9 mouse cellular contexts compared by ENCODE assay signal in genomic region chr8:110071600-110071999, GRCm38 (mm10). TPM values are rescaled to one million over a fixed set of nuclear protein-coding genes. Genes with fewer than 3 reads are reported as not detected.
DNase-seq lines count a peak whose midpoint lies in the region; ATAC-seq and TF ChIP-seq lines count a peak whose summit lies in the region.
"Had no signal": no experiment of that assay in that cellular context is flagged by ENCODE, and none has a peak within 500 bp of the region (broad histone marks: within the 10 kb centered on the region; RNA-seq: fewer than 3 reads in every experiment).

No protein-coding gene starts in this region.

- peaks cover 5% of the 10 kb centered on the region for H3K9me3 ChIP-seq in heart, embryonic 16.5 days (replicated peaks; ENCODE audit: control insufficient read depth, low read length)
- H3K9me3 ChIP-seq in heart, embryonic 12.5 days (replicated peaks) = no peaks in the 10 kb centered on the region
- H3K9me3 ChIP-seq in ES-E14 (ENCODE audit: control insufficient read depth, insufficient read depth, low read depth, low read length) = no peaks in the 10 kb centered on the region
- no peaks in the 10 kb centered on the region for H3K9me3 ChIP-seq in lung, embryonic 15.5 days

- H3K4me2 ChIP-seq in heart, embryonic 16.5 days (ENCODE audit: low read depth, low read length) = no peak overlapping the region
- H3K4me2 ChIP-seq in heart, embryonic 12.5 days = no peak overlapping the region
- no peak overlapping the region for H3K4me2 ChIP-seq in lung, embryonic 15.5 days

- DNase-seq in ES-E14 (ENCODE audit: low read depth, low spot score) = peak; percentile 59
- DNase-seq in cerebellum, adult 18-20 months = peak; percentile 57 to 72
- peak; percentile 78 for DNase-seq in forelimb bud, embryonic 11.5 days (ENCODE audit: low read depth, low spot score)
- peak; percentile 80 to 83 for DNase-seq in kidney, postnatal 4 days
- DNase-seq in right cerebral cortex, postnatal 4 days = peak; percentile 72

- no peak overlapping the region for H3K27ac ChIP-seq in heart, embryonic 16.5 days (ENCODE audit: low read length)
- H3K27ac ChIP-seq in heart, embryonic 12.5 days (ENCODE audit: poor library complexity, severe bottlenecking) = no peak overlapping the region
- H3K27ac ChIP-seq in ES-E14 (ENCODE audit: insufficient read depth, low read depth, low read length, poor library complexity, severe bottlenecking) = no peak overlapping the region
- no peak overlapping the region for H3K27ac ChIP-seq in lung, embryonic 15.5 days

- H3K9ac ChIP-seq in heart, embryonic 16.5 days (ENCODE audit: low read length) = no peak overlapping the region
- no peak overlapping the region for H3K9ac ChIP-seq in heart, embryonic 12.5 days
- no peak overlapping the region for H3K9ac ChIP-seq in ES-E14 (ENCODE audit: insufficient read depth, low read depth, low read length, poor library complexity, severe bottlenecking)
- H3K9ac ChIP-seq in lung, embryonic 15.5 days = no peak overlapping the region

- no peak overlapping the region for H3K4me3 ChIP-seq in heart, embryonic 16.5 days (ENCODE audit: low read length)
- H3K4me3 ChIP-seq in heart, embryonic 12.5 days = no peak overlapping the region
- H3K4me3 ChIP-seq in ES-E14 (ENCODE audit: insufficient read depth in 1 of 2, low read depth in 1 of 2, low read length in 2 of 2, poor library complexity in 1 of 2, severe bottlenecking in 1 of 2) = no peak overlapping the region
- no peak overlapping the region for H3K4me3 ChIP-seq in lung, embryonic 15.5 days

- WGBS in heart, embryonic 16.5 days = 12% methylated on average over 9 of the region's 9 CpGs
- 13% methylated on average over 9 of the region's 9 CpGs for WGBS in heart, embryonic 12.5 days
- WGBS in lung, embryonic 15.5 days = 14% methylated on average over 9 of the region's 9 CpGs

- ATAC-seq in heart, embryonic 16.5 days (replicated peaks; ENCODE audit: extremely low read depth, insufficient read depth, low FRiP score) = 0 out of 2 replicates have a peak, but pooled peaks have one; percentile 10
- no peak for ATAC-seq in heart, embryonic 12.5 days (ENCODE audit: insufficient number of reproducible peaks, low FRiP score)
- ATAC-seq in lung, embryonic 15.5 days (ENCODE audit: borderline replicate concordance, extremely low read depth, low FRiP score, low TSS enrichment) = peak; percentile 31; the same call in 1 of the 2 replicates

- H3K27me3 ChIP-seq in heart, embryonic 16.5 days (ENCODE audit: control insufficient read depth, insufficient read depth, low read length) = 0 out of 2 replicates have a peak, but pooled peaks cover 2% of the 10 kb centered on the region
- H3K27me3 ChIP-seq in heart, embryonic 12.5 days (replicated peaks) = 0 out of 2 replicates have a peak, but pooled peaks cover 7% of the 10 kb centered on the region
- 0 out of 2 replicates have a peak, but pooled peaks cover 3% of the 10 kb centered on the region for H3K27me3 ChIP-seq in lung, embryonic 15.5 days

- no peaks in the 10 kb centered on the region for H3K36me3 ChIP-seq in heart, embryonic 16.5 days (ENCODE audit: control insufficient read depth, insufficient read depth)
- H3K36me3 ChIP-seq in heart, embryonic 12.5 days = no peaks in the 10 kb centered on the region
- H3K36me3 ChIP-seq in ES-E14 (ENCODE audit: control insufficient read depth, insufficient read depth, low read length, poor library complexity, severe bottlenecking) = no peaks in the 10 kb centered on the region
- no peaks in the 10 kb centered on the region for H3K36me3 ChIP-seq in lung, embryonic 15.5 days

- in situ Hi-C loops in ES-E14 (cut with MboI; ENCODE audit: low sequenced_read_pairs in 2 of 2, unreplicated experiment in 2 of 2) = no loop called here

- no peaks in the 10 kb centered on the region for H3K4me1 ChIP-seq in heart, embryonic 16.5 days (ENCODE audit: control insufficient read depth, insufficient read depth, low read length)
- no peaks in the 10 kb centered on the region for H3K4me1 ChIP-seq in heart, embryonic 12.5 days (replicated peaks)
- no peaks in the 10 kb centered on the region for H3K4me1 ChIP-seq in ES-E14 (ENCODE audit: control insufficient read depth in 2 of 2, insufficient read depth in 2 of 2, low read length in 2 of 2, poor library complexity in 1 of 2)
- no peaks in the 10 kb centered on the region for H3K4me1 ChIP-seq in lung, embryonic 15.5 days

TF ChIP-seq in ES-E14, 5 proteins besides CTCF, POLR2A, EP300 and RAD21:
- TF ChIP-seq ZNF384 (IDR thresholded peaks at IDR 0.05; ENCODE audit: low read depth, low read length) = no peak
- TF ChIP-seq ZC3H11A (IDR thresholded peaks at IDR 0.05; ENCODE audit: borderline replicate concordance, low read depth, low read length) = peak; percentile 80

RNA-seq across cellular contexts. Expression of gene Zfp612, which starts 7.9 kb away (rescaled TPM):
- 5.9 and 6.1 TPM in 2 replicates for polyA plus RNA-seq in heart, embryonic 16.5 days (2015; fragmentation: Nextera tagmentation; extraction: Ambion mirVana)
- 6.8 and 7.2 TPM in 2 replicates for polyA plus RNA-seq in heart, embryonic 12.5 days (2016; fragmentation: Nextera tagmentation; extraction: Ambion mirVana)
- 3.5 and 3.9 TPM in 2 replicates for total RNA-seq in ES-E14 (2012; rRNA removed)
- polyA plus RNA-seq in lung, embryonic 15.5 days (2015; fragmentation: Nextera tagmentation; extraction: Ambion mirVana) = 5.4 and 6.0 TPM in 2 replicates

RNA-seq across cellular contexts. Expression of gene Gm21964, which starts 29.4 kb away (rescaled TPM):
- polyA plus RNA-seq in heart, embryonic 16.5 days (2015; fragmentation: Nextera tagmentation; extraction: Ambion mirVana) = not detected in 2 replicates
- not detected in 2 replicates for polyA plus RNA-seq in heart, embryonic 12.5 days (2016; fragmentation: Nextera tagmentation; extraction: Ambion mirVana)
- 0.67 and 0.79 TPM in 2 replicates for total RNA-seq in ES-E14 (2012; rRNA removed)
- polyA plus RNA-seq in lung, embryonic 15.5 days (2015; fragmentation: Nextera tagmentation; extraction: Ambion mirVana) = not detected in 2 replicates
- polyA plus RNA-seq: liver, embryonic 16.5 days had no signal

RNA-seq across cellular contexts. Expression of gene Gm17720, which starts 31.0 kb away (rescaled TPM):
- not detected in 2 replicates for polyA plus RNA-seq in heart, embryonic 16.5 days (2015; fragmentation: Nextera tagmentation; extraction: Ambion mirVana)
- not detected in 2 replicates for polyA plus RNA-seq in heart, embryonic 12.5 days (2016; fragmentation: Nextera tagmentation; extraction: Ambion mirVana)
- not detected in 2 replicates for total RNA-seq in ES-E14 (2012; rRNA removed)
- polyA plus RNA-seq in lung, embryonic 15.5 days (2015; fragmentation: Nextera tagmentation; extraction: Ambion mirVana) = not detected in 2 replicates
- polyA plus RNA-seq: liver, embryonic 16.5 days had no signal

RNA-seq across cellular contexts. Expression of gene Chst4, which starts 32.1 kb away (rescaled TPM):
- 1.6 and 2.1 TPM in 2 replicates for polyA plus RNA-seq in heart, embryonic 16.5 days (2015; fragmentation: Nextera tagmentation; extraction: Ambion mirVana)
- 0.60 and 0.69 TPM in 2 replicates for polyA plus RNA-seq in heart, embryonic 12.5 days (2016; fragmentation: Nextera tagmentation; extraction: Ambion mirVana)
- 0.27 TPM in 1 of 2 replicates, not detected in the other for total RNA-seq in ES-E14 (2012; rRNA removed)
- polyA plus RNA-seq in lung, embryonic 15.5 days (2015; fragmentation: Nextera tagmentation; extraction: Ambion mirVana) = 0.11 and 0.19 TPM in 2 replicates
- polyA plus RNA-seq: liver, embryonic 16.5 days had no signal
